Mouse (Mus musculus) stomach, embryonic 14.5 days (tissue): ENCODE data around the gene Spout1. TPM values are rescaled to one million over a fixed set of nuclear protein-coding genes. Genes with fewer than 3 reads are reported as not detected.
"Not testable (repeated sequence)": the region's sequence is repeated elsewhere in the genome, so short reads cannot be mapped to it uniquely, and the experiment has no call there.

Experiments used
- ATAC-seq: fragments of 200-750 bp; cut with Nextera tagmentation; 2 replicates; pipeline ENCODE4 v1.8.0; 2017; ENCODE audit warnings: low read depth, moderate TSS enrichment; ENCODE audit not compliant: insufficient number of reproducible peaks, insufficient read depth, low FRiP score
- H3K27ac ChIP-seq: fragments of 300-500 bp; sonication (generic); 2 replicates; pipeline ENCODE4 v1.5.1; 2014; ENCODE audit warnings: mild to moderate bottlenecking, low read length, moderate library complexity, mixed read lengths
- H3K27me3 ChIP-seq: fragments of 300-500 bp; sonication (generic); 2 replicates; pipeline ENCODE4 v1.6.1; 2014; ENCODE audit warnings: low read length, control low read depth, mixed read lengths; ENCODE audit not compliant: control insufficient read depth, insufficient read depth
- H3K36me3 ChIP-seq: fragments of 300-500 bp; sonication (generic); 2 replicates; pipeline ENCODE4 v1.6.1; 2014; ENCODE audit warnings: mild to moderate bottlenecking, control low read depth, low read length, moderate library complexity, mixed read lengths; ENCODE audit not compliant: control insufficient read depth, insufficient read depth
- H3K4me1 ChIP-seq: fragments of 300-500 bp; sonication (generic); 2 replicates; pipeline ENCODE4 v1.6.1; 2014; ENCODE audit warnings: low read length, control low read depth, mixed read lengths; ENCODE audit not compliant: control insufficient read depth, insufficient read depth
- H3K4me2 ChIP-seq: fragments of 300-500 bp; sonication (generic); replicated peaks from 2 replicates; pipeline ENCODE4 v1.6.1; 2014; ENCODE audit warnings: low read depth, low read length, control low read depth
- H3K4me3 ChIP-seq: fragments of 300-500 bp; sonication (generic); 2 replicates; pipeline ENCODE4 v1.5.1; 2014; ENCODE audit warnings: low read depth, low read length, control low read depth
- H3K9ac ChIP-seq: fragments of 300-500 bp; sonication (generic); replicated peaks from 2 replicates; pipeline ENCODE4 v1.6.1; 2014; ENCODE audit warnings: low read depth, mild to moderate bottlenecking, control low read depth, low read length, moderate library complexity, mixed read lengths
- H3K9me3 ChIP-seq: fragments of 300-500 bp; sonication (generic); 2 replicates; pipeline ENCODE4 v1.6.1; 2016; ENCODE audit warnings: low read depth, low read length, control low read depth; ENCODE audit not compliant: control insufficient read depth
- WGBS: fragments of 180-500 bp; shearing (Covaris S2); extraction: QIAGEN DNeasy Blood & Tissue Kit; methylation state at CpG from one replicate; pipeline ENCODE4 v1.1.7; 2014; 5-methylcytosine and 5-hydroxymethylcytosine counted together
- polyA plus RNA-seq: library from polyadenylated mRNA; unstranded; fragments of >200 nt; fragmentation: Nextera tagmentation; extraction: Ambion mirVana; gene quantifications from 2 replicates; pipeline ENCODE4 v1.2.1, GENCODE M21; 2014

The Spout1 gene
- polyA plus RNA-seq, 1 experiment from 2014 or later, result 63.6 TPM

GRCm38 (mm10) chr2:30132801-30133612 is 45.3 kb downstream of the Spout1 start:
- Histone ChIP-seq H3K9ac (peak overlapping the region; percentile 71), H3K4me1 (peaks cover 17% of the 10 kb centered on the region), H3K27me3 (no peaks in the 10 kb centered on the region), H3K27ac (peak overlapping the region; percentile 81), H3K9me3 (no peaks in the 10 kb centered on the region), H3K4me2 (peak overlapping the region; percentile 83), H3K4me3 (peak overlapping the region; percentile 86), H3K36me3 (peaks cover 6% of the 10 kb centered on the region; the same call in 1 of the 2 replicates)
- no peak for ATAC-seq
- 19% methylated on average over 16 of the region's 16 CpGs for WGBS

GRCm38 (mm10) chr2:30131240-30131639 is 47.0 kb downstream of the Spout1 start:
- peaks cover 17% of the 10 kb centered on the region for H3K4me1 ChIP-seq
- H3K4me3 ChIP-seq, H3K36me3 ChIP-seq, ATAC-seq, H3K27ac ChIP-seq, H3K9me3 ChIP-seq, H3K27me3 ChIP-seq, H3K4me2 ChIP-seq, H3K9ac ChIP-seq: not testable (repeated sequence)
- 66% methylated on average over 5 of the region's 5 CpGs for WGBS

GRCm38 (mm10) chr2:30130156-30130555 is 48.1 kb downstream of the Spout1 start:
- H3K27ac ChIP-seq, result no peak overlapping the region
- WGBS, result 77% methylated on average over 4 of the region's 4 CpGs
- H3K36me3 ChIP-seq, result no peaks in the 10 kb centered on the region
- no peak overlapping the region for H3K4me2 ChIP-seq
- no peaks in the 10 kb centered on the region for H3K27me3 ChIP-seq
- H3K4me1 ChIP-seq, result peaks cover 19% of the 10 kb centered on the region
- ATAC-seq, result no peak
- no peak overlapping the region for H3K9ac ChIP-seq
- H3K9me3 ChIP-seq, result no peaks in the 10 kb centered on the region
- no peak overlapping the region for H3K4me3 ChIP-seq

GRCm38 (mm10) chr2:30128789-30129188 is 49.5 kb downstream of the Spout1 start:
- H3K9ac ChIP-seq, result no peak overlapping the region
- ATAC-seq, result no peak
- peaks cover 16% of the 10 kb centered on the region; the same call in 1 of the 2 replicates for H3K4me1 ChIP-seq
- no peaks in the 10 kb centered on the region for H3K27me3 ChIP-seq
- H3K36me3 ChIP-seq, result no peaks in the 10 kb centered on the region
- no peak overlapping the region for H3K4me3 ChIP-seq
- WGBS, result 30% methylated on average over 2 of the region's 2 CpGs
- no peak overlapping the region for H3K4me2 ChIP-seq
- H3K27ac ChIP-seq, result no peak overlapping the region
- H3K9me3 ChIP-seq, result no peaks in the 10 kb centered on the region

GRCm38 (mm10) chr2:30124472-30125274 is 53.6 kb downstream of the Spout1 start, which contains the start of gene Zer1:
Zer1 (minus strand) TSS chr2:30124585.
- H3K27ac ChIP-seq, result peak within 1 kb of the TSS; percentile 92
- H3K9me3 ChIP-seq, result no peaks in the 10 kb centered on the region
- peak; percentile 93 for ATAC-seq
- peak within 1 kb of the TSS; percentile 92 for H3K4me2 ChIP-seq
- no peaks in the 10 kb centered on the region for H3K36me3 ChIP-seq
- 7% methylated on average over 31 of the region's 31 CpGs for WGBS
- H3K4me3 ChIP-seq, result peak within 1 kb of the TSS; percentile 85
- H3K27me3 ChIP-seq, result no peaks in the 10 kb centered on the region
- H3K9ac ChIP-seq, result peak within 1 kb of the TSS; percentile 69
- H3K4me1 ChIP-seq, result peaks cover 15% of the 10 kb centered on the region; the same call in 1 of the 2 replicates

- Histone ChIP-seq H3K4me1 (peaks cover 15% of the 10 kb centered on the region; the same call in 1 of the 2 replicates), H3K9ac (peak overlapping the region; percentile 69), H3K9me3 (no peaks in the 10 kb centered on the region), H3K36me3 (no peaks in the 10 kb centered on the region), H3K27me3 (no peaks in the 10 kb centered on the region), H3K27ac (peak overlapping the region; percentile 92), H3K4me3 (peak overlapping the region; percentile 85), H3K4me2 (peak overlapping the region; percentile 92)
- peak; percentile 70; the same call in 1 of the 2 replicates for ATAC-seq
- WGBS, result 1% methylated on average over 44 of the region's 44 CpGs
These were observed 54.4 kb downstream of the Spout1 start for GRCm38 (mm10) chr2:30123729-30124471.
